Mouse (Mus musculus) cerebellum, adult 11-12 months (tissue): Measurements from ENCODE around the gene Rufy3.
"Not testable (repeated sequence)": the region's sequence is repeated elsewhere in the genome, so short reads cannot be mapped to it uniquely, and the experiment has no call there.

Experiments
- DNase-seq: peaks from one replicate; pipeline ENCODE4 v3.0.0; 2022

Rufy3 gene

GRCm38 (mm10) chr5:88564501-88565147, at the start of gene Rufy3:
Gene Rufy3 (plus strand): TSS chr5:88565040.
- peak; percentile 66 for DNase-seq

- no peak for DNase-seq
Measured at GRCm38 (mm10) chr5:88519232-88519631, 45.6 kb upstream of the Rufy3 start.

- no peak for DNase-seq
Measured at GRCm38 (mm10) chr5:88527657-88528056, 37.2 kb upstream of the Rufy3 start, which contains the start of gene Jchain. Gene Jchain (minus strand): TSS chr5:88527891.

GRCm38 (mm10) chr5:88530908-88531307, 33.9 kb upstream of the Rufy3 start:
- DNase-seq, result no peak

GRCm38 (mm10) chr5:88534697-88535096, 30.1 kb upstream of the Rufy3 start:
- DNase-seq, result no peak

GRCm38 (mm10) chr5:88540845-88541244, 24.0 kb upstream of the Rufy3 start:
- DNase-seq, result no peak

GRCm38 (mm10) chr5:88542651-88543282, 22.1 kb upstream of the Rufy3 start:
- no peak for DNase-seq

- not testable (repeated sequence) for DNase-seq
Measured at GRCm38 (mm10) chr5:88544411-88544810, 20.4 kb upstream of the Rufy3 start.

- no peak for DNase-seq
Measured at GRCm38 (mm10) chr5:88545536-88545935, 19.3 kb upstream of the Rufy3 start.

GRCm38 (mm10) chr5:88553271-88554085, 11.4 kb upstream of the Rufy3 start:
- no peak for DNase-seq

GRCm38 (mm10) chr5:88554086-88554886, 10.6 kb upstream of the Rufy3 start, which contains the start of gene Utp3:
Gene Utp3 (plus strand): TSS chr5:88554462.
- peak; percentile 94 for DNase-seq

GRCm38 (mm10) chr5:88558991-88559390, 5.8 kb upstream of the Rufy3 start:
- DNase-seq, result no peak

GRCm38 (mm10) chr5:88561080-88561814, 3.6 kb upstream of the Rufy3 start:
- DNase-seq, result no peak

- no peak for DNase-seq
Measured at GRCm38 (mm10) chr5:88562863-88563780, 1.7 kb upstream of the Rufy3 start.

GRCm38 (mm10) chr5:88565148-88566033, 551 bp downstream of the Rufy3 start:
- peak; percentile 71 for DNase-seq

- DNase-seq, result no peak
Measured at GRCm38 (mm10) chr5:88566034-88566841, 1.4 kb downstream of the Rufy3 start.

- DNase-seq, result no peak
Measured at GRCm38 (mm10) chr5:88569541-88569940, 4.7 kb downstream of the Rufy3 start.

- DNase-seq, result no peak
Measured at GRCm38 (mm10) chr5:88574829-88575228, 10.0 kb downstream of the Rufy3 start.
